Mouse (Mus musculus) CD4-positive, CD25-positive, alpha-beta regulatory T cell, adult 4 months (primary cell): ENCODE results near the gene Cfl1. TPM values are rescaled to one million over a fixed set of nuclear protein-coding genes. Genes with fewer than 3 reads are reported as not detected.
"Not testable (repeated sequence)": the region's sequence is repeated elsewhere in the genome, so short reads cannot be mapped to it uniquely, and the experiment has no call there.

Source experiments
- ATAC-seq: one replicate; pipeline ENCODE4 v1.8.0; 2017
- polyA plus RNA-seq, 2 experiments: library from polyadenylated mRNA; unstranded; fragments of 100-300 nt; shearing (Covaris generic); gene quantifications; one replicate each; pipeline ENCODE4 v1.2.1; 2017

The Cfl1 gene
- polyA plus RNA-seq, 2 experiments from 2014 or later = 1,977 to 2,151 TPM

DNA sequence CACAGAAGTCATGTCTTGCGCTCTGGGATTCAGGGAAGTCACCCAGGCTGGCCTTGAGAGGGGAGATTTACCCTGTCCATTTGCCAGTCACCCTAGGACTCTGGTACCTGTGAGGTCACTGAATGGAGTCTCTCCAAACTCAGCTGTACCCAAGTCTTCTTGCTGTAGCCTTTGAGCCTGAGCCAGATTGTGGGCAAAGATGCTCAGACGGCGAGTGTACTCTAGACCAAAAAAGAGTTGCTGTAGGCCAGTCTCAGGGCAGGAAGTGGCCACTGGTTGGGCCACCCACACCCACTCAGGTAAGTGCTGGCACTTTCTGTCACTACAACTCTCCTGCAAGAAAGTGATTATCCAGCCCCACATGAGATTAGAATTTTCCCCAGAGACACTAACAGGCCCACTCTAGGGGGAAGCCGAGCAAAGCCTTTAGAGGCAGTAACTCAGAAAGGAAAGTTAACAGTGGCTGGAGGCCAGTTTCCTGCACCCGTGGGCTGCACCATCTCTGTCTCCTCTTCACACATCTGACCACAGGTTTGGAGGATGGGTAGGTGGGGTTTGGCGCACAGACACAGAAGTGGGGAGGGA is 23.2 kb upstream of the Cfl1 start:
- no peak for ATAC-seq

DNA sequence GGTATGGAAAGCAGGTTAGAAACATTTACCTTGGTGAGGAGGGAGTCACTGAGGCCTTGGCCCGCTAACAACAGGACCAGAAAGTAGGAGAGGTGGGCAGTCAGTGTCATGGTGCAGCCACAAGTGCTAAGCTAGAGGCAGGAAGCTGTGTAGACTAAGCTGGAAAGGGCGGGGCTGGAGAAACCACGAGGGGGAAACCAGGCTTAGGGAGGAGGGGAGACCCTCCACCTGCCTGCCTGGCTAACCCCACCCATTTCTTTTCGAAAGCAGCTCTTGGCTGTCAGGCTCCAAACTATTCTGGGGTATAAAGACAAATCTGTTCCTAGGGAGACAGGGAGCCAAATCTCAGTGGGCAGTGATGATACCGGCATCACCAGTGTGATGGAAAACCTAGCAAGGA is 21.9 kb upstream of the Cfl1 start, which contains the start of gene Ctsw:
Gene Ctsw (minus strand): TSS at position 134 of the 400 bp plus-strand sequence.
- peak; percentile 89 for ATAC-seq

GRCm38 (mm10) chr19:5471846-5472245 is 18.4 kb upstream of the Cfl1 start:
- ATAC-seq = no peak

DNA sequence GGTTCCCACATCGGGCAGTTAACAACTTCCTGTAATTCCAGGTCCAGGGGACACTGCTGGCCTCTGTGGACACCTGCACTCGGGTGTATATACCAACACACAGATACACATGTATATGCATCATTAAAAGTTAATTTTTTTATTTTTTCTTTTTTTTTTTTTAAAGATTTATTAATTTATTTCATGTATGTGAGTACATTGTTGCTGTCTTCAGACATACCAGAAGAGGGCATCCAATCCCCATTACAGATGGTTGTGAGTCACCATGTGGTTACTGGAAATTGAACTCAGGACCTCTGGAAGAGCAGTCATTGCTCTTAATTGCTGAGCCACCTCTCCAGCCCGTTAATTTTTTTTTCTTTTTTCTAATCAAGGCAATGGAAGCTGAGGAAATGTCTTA is 17.4 kb upstream of the Cfl1 start:
- no peak for ATAC-seq

DNA sequence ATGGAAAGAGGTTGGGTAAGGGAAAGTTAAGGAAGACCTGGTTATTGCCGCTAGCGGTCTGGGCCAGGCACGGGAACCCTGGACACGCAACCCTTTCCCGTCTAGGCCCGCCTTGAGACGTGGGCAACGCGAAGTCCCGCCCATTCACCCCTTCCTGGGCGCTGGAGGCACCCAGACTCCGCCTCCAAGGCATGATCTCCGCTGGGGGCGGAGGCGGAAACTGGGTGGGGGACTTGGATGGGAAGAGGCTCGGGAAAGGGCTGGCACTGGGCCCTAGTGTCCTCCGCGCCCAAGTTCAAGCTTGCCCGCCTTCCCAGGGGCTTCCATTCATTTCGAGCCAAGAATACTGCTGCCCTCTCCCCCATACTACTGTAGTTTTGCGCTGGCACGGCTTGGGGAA is 16.5 kb upstream of the Cfl1 start, which contains the start of gene Efemp2:
Gene Efemp2 (plus strand): TSS at position 235 of the 400 bp plus-strand sequence.
- ATAC-seq = peak; percentile 45

DNA sequence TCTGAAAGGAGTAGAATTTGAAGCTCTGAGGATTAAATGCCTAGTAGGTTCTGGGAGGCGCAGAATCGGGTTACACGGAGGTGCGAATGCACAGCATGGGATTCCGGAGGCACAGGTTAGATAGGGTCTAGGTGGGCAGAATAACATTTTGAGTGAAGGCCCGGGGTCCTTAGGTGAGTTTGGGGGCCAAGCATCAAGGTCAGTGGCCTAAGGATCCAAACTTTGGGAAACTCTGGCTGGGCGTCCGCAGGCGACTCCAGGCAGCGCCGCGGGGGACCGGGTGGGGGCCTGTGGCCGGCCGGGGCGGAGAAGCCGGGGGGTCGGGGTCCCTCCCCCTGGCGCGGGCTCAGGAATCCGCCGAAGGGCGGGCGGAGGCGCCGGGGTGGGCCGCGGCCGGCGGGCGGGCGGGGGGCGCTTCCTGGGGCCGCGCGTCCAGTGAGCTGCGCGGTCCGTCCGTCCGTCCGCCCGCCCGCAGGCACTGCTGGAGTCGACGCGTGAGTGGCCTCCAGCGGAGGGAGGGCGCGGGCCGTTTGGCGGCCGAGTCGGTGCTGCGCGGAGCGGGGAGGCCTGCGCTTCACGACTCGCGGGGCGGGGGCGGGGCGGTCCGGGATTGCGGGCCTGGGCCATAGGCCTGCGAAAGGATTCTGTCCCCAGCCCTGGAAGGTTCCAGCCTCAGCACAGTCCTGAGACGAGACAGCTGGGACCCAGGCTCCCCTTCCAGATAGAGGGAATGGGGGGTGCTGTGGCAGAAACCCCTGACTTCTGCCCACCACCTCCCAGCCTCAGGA is 15.8 kb upstream of the Cfl1 start:
- no peak for ATAC-seq

GRCm38 (mm10) chr19:5475069-5475714 is 15.1 kb upstream of the Cfl1 start:
- ATAC-seq = no peak

DNA sequence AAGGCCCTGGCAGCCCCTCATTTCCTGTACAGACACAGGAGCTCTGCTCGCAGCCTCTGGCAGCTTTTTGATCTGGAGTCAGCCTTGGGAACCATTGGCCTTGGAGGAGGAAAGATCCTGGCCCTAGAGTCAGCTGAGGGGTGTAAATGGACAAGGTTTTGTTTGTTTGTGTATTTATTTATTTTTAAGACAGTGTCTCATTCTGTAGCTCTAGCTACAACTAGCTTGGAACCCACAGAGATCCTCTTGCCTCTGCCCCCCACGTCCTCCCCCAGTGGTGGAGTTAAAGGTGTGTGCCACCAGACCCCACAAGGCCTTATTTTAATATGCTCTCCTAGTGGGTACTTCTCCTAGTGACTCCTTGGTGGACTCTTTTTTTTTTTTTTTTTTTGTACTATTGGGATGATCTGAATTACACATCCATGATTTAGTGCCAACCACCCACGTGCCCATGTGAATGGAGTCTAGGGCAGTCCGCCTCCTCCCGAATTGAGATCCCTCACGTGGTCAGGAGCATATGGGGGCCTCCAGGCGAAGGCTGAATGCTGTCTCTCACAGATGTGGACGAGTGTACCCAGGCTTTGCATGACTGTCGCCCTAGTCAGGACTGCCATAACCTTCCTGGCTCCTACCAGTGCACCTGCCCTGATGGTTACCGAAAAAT is 13.1 kb upstream of the Cfl1 start:
- no peak for ATAC-seq

DNA sequence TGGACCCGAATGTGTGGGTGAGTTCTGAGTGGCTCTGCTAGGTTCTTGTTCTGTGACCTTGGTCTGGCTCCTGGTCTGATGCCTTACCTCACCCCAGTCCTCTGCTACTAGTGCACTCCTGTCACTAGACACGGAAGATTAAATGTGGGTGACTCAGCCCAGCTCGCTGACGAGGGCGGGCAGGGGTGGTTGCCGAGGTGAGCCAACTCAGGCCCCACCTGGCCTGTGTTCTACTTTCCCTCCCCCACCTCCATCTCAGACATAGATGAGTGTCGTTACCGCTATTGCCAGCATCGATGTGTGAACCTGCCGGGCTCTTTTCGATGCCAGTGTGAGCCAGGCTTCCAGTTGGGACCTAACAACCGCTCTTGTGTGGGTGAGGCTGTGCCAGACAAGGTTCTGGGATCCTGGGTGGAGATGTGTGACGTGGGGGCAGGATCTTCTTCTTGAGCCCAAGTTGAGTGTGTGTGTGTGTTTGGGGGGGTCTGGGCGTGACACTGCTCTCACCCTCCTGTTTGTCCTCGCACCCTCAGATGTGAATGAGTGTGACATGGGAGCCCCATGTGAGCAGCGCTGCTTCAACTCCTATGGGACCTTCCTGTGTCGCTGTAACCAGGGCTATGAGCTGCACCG is 12.5 kb upstream of the Cfl1 start:
- no peak for ATAC-seq

DNA sequence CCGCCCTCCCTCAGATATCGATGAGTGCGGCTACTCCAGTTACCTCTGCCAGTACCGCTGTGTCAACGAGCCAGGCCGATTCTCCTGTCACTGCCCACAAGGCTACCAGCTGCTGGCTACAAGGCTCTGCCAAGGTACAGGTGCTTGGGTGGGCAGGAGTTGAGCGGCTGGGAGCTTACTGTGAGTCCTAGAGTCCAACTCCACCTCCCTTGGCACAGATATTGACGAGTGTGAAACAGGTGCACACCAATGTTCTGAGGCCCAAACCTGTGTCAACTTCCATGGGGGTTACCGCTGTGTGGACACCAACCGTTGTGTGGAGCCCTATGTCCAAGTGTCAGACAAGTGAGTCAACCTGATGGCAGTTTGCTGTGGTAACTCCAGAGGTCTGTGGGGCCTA is 10.2 kb upstream of the Cfl1 start:
- ATAC-seq = no peak

DNA sequence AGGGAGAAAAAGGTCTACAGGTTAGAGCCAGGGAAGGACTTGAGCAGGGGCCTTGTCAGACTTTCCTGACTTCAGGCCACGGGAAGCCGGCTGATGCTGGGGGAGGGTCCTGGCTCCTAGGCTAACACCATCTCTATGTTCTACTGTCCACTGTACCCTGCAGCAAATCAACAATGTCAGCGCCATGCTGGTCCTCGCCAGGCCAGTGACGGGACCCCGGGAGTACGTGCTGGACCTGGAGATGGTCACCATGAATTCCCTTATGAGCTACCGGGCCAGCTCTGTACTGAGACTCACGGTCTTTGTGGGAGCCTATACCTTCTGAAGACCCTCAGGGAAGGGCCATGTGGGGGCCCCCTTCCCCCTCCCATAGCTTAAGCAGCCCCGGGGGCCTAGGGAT is 8.9 kb upstream of the Cfl1 start:
- ATAC-seq = no peak

DNA sequence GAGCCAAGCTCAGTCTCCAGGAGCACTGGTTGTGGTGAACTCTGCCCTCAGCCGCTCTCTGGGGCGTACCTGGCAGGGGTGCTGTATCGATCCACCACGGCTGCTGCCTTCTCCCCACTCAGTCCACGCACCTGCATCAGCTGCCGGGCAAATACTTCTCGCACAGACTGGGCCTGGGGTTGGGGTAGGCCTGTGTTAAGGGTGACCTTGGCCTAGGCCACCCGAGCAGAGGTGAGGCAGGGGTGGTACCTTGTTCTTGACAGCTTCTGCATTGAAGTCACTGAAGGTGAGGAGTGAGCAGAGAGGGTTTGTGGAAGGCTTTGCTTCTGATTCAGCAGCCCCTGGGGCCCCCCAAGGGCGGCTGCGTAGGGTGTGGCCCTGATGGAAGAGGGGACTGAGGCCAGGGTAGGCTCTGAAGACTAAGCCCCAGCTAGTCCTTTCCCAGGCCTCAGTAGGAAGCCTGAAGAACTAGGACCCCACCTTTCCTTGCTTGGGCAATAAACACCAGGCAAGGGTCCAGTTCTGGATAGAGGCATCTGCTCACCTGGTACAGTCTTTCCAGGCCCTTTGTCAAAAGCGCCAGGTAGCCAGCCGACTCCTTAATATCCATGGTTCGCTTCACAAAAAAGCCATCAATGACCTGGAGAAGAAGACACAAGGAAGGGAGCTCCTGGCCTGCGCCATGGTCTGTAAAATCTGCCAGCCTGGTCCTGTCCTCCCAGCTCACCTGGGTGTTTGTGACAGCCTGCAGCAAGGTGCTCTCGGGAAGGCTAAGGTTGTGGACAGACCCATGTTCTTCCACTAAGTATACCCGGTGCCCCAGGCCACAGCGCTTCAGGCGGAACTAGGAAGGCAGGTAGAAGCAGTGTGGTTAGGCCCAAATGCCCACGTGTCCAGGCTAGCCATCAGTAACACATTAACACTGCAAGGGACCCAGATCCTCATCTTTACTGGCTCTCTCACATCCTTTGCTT is 6.6 kb upstream of the Cfl1 start:
- ATAC-seq = no peak

DNA sequence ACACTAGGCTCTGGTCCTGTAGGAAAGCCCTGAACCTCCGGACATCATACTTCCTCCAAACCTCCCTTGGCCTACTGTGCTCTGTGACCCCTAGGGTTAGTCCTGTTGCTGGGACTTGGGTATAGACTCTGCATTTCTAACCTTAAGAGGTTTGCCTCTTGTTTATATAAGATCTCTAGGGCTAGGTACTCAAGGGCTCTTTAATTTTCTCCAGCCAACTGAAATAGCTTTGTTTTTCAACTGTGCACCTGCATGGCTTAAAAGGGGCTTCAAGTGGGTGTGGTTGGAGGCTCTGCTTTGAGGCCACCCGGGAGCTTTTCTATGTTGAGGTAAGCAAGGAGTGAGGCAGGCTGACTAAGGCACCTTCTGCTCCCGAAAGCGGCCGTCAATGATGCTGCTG is 5.8 kb upstream of the Cfl1 start:
- no peak for ATAC-seq

DNA sequence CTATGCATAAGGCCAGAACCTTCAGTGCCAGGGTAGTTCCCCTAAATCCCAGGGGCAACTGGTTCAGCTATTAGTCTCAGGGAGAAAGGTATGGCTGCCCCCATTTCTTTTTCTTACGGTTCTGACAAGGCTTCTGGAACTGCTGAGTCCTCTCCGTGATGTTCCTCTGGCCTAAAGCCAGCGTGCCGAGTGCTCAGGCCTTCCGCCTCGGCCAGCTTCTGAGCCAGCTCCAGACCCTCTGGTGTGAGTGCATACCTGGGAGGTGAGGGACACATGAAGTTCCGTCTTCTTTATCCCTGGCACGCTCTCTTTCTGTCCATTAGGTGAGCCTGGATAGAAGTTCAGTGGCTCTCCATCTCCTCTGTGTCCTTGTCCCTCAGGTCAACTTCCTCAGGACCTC is 4.9 kb upstream of the Cfl1 start:
- no peak for ATAC-seq

- no peak for ATAC-seq
Observed at GRCm38 (mm10) chr19:5485821-5486220, 4.4 kb upstream of the Cfl1 start.

DNA sequence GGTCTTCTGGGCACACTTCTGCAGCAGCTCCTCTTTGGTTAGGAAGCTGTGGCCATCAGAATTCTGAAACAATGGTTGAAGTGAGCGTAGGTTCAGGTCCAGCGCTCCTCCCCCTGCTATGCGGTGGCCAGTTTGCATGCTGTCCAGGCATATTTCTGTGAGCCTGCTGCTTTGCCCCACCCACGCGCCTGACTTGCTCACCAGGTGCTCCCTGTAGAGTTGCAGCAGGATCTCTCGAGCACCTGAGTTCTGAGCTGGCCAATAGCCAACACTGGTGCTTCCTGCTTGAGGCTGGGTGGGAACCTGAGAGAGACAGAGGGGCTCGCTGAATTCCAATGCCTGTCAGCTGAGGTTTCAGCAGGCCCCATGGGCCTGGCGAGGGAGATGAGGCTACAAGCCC is 4.0 kb upstream of the Cfl1 start:
- ATAC-seq = no peak

- ATAC-seq = no peak
Observed at GRCm38 (mm10) chr19:5486771-5487170, 3.5 kb upstream of the Cfl1 start.

DNA sequence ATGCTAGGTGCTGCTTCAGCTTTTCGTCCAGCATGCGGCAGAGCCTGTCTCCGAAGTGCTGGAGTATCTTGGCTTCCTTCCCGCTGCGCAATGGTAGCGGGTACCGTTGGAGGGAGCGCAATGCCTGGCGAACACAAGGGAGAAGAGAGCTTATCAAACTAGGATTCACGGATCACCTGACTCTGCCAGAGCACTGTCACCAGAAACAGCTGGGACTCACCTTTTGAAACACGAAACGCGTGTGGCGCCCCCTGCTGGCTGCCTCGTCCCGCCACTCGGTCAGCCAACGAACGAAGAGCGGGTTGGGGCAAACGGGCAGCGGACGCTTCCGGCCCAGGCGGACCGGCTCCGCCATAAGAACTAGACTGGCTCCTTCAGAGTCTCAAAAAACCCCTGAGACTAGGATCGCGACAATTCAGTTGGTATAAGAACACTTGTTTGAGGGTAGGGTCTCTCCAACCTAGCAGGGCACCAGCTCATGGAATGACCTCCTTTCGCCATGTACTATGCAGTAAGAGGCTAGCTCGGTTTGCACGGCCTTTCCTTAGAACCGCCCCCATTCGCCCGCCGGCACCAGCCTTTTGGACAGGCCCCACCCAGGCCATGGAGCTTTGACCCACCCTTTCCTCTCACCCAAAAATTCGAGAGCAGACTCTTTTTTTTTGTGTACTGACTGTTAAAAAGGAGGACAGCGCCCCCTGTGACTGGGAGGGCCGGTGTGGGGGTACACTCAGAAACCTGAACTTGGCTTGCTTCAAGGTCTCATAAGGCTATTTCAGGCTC is 2.3 kb upstream of the Cfl1 start, which contains the start of gene Mus81:
Gene Mus81 (minus strand): TSS at position 635 of the 783 bp plus-strand sequence.
- ATAC-seq = peak; percentile 37

- peak; percentile 71 for ATAC-seq
Observed at GRCm38 (mm10) chr19:5488878-5489571, 1.2 kb upstream of the Cfl1 start.

- not testable (repeated sequence) for ATAC-seq
Observed at GRCm38 (mm10) chr19:5489721-5490120, 534 bp upstream of the Cfl1 start.
